ENCODE assay signal across 8 mouse cellular contexts in the genomic region with DNA sequence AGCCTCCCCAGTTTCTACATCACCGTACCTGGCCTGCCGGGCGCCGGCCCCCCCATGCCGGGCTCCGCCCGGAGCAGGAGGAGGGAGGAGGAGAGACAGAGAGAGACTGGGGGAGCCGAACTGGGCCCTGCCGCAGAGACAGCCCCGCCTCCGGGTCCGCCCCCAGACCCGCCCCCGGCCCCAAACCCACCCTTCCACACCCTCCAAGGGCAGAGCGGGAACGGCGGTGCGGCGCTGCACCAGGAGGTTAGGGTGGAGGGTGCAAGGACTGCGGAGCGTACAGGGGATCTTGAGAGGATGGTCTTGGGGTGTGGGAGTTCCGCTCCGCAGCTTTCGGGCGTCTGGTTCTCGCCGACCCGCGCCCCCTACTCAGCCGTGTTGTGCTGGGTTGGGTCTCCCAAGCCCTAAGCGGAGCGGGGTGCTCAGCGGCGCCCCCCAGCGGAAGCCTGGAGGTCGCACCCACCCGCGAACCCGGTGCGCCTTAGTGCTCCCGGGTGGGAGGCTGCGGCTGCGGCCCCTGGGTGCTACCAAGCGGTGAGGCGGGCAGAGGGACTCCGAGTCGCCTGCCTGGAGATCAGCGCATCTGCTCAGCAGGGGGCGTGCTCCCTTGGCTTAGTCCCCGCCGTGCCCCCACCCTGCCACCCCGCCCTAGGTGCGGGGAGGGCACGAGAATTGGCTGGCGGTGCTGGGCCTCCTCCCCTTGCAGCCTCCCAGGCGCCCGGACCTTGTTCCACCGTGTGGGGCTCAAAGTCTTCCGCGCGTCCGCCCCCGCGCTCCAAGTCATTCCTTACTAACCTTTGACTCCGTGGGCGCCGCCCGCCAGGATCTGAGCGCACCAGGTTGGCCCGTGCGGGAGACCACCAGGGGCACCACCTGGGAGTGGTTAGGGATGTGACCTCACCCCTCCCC. TPM values are rescaled to one million over a fixed set of nuclear protein-coding genes. Genes with fewer than 3 reads are reported as not detected.
DNase-seq lines count a peak whose midpoint lies in the region; ATAC-seq lines count a peak whose summit lies in the region.

A gene (minus strand): TSS at position 585 of the 909 bp plus-strand sequence.

- intact Hi-C loops in left cerebral cortex, postnatal 25 days (cut with DNase I): loop anchor here (2.0 kb wide), 1 partner anchor 56 kb away; a partner anchor contains a TSS

- peak; percentile 83 to 85 for DNase-seq in cerebellum, postnatal 36 days
- peak; percentile 59 for DNase-seq in gastrocnemius, adult 18-20 months (ENCODE audit: low spot score)
- DNase-seq in induced T-regulatory cell, adult 2 months (ENCODE audit: low read depth): peak; percentile 89
- DNase-seq in left cerebral cortex, postnatal 25 days (ENCODE audit: low spot score in 2 of 2): peak; percentile 70 to 80
- peak; percentile 82 for DNase-seq in mesoderm, embryonic 11.5 days (ENCODE audit: low read depth, low spot score)
- DNase-seq in right cerebral cortex, postnatal 36 days (ENCODE audit: low spot score in 2 of 2): peak; percentile 65 to 66
- DNase-seq in yolk sac, embryonic 10.5 days (ENCODE audit: low spot score): peak; percentile 88

- peak; percentile 37 for ATAC-seq in activated CD4-positive, CD25-positive, alpha-beta regulatory T cell, adult 4 months

RNA-seq across cellular contexts. Expression of the gene that starts here (rescaled TPM):
- under 1 TPM in 1 of 2 experiments, not detected in 1; 0.19 TPM for polyA plus RNA-seq in activated CD4-positive, CD25-positive, alpha-beta regulatory T cell, adult 4 months (2017; shearing (Covaris generic))
- total RNA-seq in gastrocnemius, adult 18-20 months (2021): under 1 TPM; 0.21 to 0.28 TPM
- total RNA-seq in left cerebral cortex, postnatal 25 days (2021): 10 to 100 TPM; 69.0 to 73.4 TPM

Comparison
In these comparisons a context has a peak if more than half of its experiments do, and no peak if none do; other contexts are left out.
1. Peak in every context shown above with its lines: DNase-seq and ATAC-seq.
2. RNA of the gene that starts here (total RNA-seq): 69.0 to 73.4 TPM in left cerebral cortex, postnatal 25 days; 0.21 to 0.28 TPM in gastrocnemius, adult 18-20 months; every median in the first group is over 10 times any median in the second.
3. Peak in ATAC-seq in activated CD4-positive, CD25-positive, alpha-beta regulatory T cell, adult 4 months; RNA of the gene not detected or under 1 TPM.
4. Peak in DNase-seq in gastrocnemius, adult 18-20 months; RNA of the gene not detected or under 1 TPM.